Mouse (Mus musculus) C2C12 (cell line): ENCODE results near the gene Tmem255b.

Experiments used
- CEBPB ChIP-seq: IDR thresholded peaks from one replicate; pipeline ENCODE4 v1.6.1; 2011; ENCODE audit warnings: low read depth, mild to moderate bottlenecking, control low read depth, moderate library complexity
- CTCF ChIP-seq: IDR thresholded peaks from one replicate; pipeline ENCODE4 v1.5.1; 2011; ENCODE audit not compliant: control insufficient read depth, insufficient read depth, insufficient read length
- FOSL1 ChIP-seq: IDR thresholded peaks from one replicate; pipeline ENCODE4 v1.8.0; 2011; ENCODE audit warnings: mild to moderate bottlenecking, low read length; ENCODE audit not compliant: poor library complexity, insufficient read depth, severe bottlenecking
- MAX ChIP-seq: IDR thresholded peaks from one replicate; pipeline ENCODE4 v1.6.1; 2011; ENCODE audit warnings: mild to moderate bottlenecking, control low read depth
- MYOD1 ChIP-seq: IDR thresholded peaks from one replicate; pipeline ENCODE4 v1.6.1; 2011; ENCODE audit warnings: low read depth; ENCODE audit not compliant: control insufficient read depth, insufficient read length
- MYOG ChIP-seq: IDR thresholded peaks from one replicate; pipeline ENCODE4 v1.6.1; 2011; ENCODE audit not compliant: control insufficient read depth, insufficient read length; ENCODE audit errors: extremely low read depth
- USF1 ChIP-seq: IDR thresholded peaks from one replicate; pipeline ENCODE4 v1.6.1; 2011; ENCODE audit warnings: low read depth, mild to moderate bottlenecking, control low read depth, moderate library complexity

DNA sequence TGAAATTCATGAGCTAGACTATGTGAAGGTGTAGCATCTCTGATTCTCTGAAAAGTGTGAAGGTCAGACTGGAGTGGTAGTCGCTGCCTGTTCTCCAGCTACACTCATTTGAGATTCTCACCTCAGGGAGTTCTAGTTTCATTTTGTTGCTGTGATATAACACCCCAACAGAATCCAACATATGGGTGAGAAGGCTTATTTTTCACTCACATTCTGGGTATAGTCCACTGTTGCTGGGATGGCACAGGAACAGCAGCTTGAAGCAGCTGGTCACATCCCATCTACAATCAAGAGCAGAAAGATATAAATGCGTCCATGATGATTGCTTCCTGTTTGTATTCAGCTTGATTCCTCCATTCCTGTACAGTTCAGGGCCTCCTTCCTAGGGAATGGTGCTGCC is 7.2 kb downstream of the Tmem255b start:
- TF ChIP-seq CTCF (no peak), CEBPB (no peak), MYOD1 (no peak), USF1 (no peak), MAX (no peak), MYOG (no peak), FOSL1 (no peak)
